Mouse (Mus musculus) bone marrow macrophage, adult 2 months (primary cell): ENCODE results near the gene Tbc1d5.

Experiments used
- CTCF ChIP-seq: IDR thresholded peaks from 2 replicates; pipeline ENCODE4 v1.5.1; 2012; ENCODE audit warnings: low read depth, mild to moderate bottlenecking, low read length, moderate library complexity
- POLR2A ChIP-seq: IDR thresholded peaks from 2 replicates; pipeline ENCODE4 v1.6.1; 2012; ENCODE audit warnings: mild to moderate bottlenecking, low read depth, low read length, borderline replicate concordance

DNA sequence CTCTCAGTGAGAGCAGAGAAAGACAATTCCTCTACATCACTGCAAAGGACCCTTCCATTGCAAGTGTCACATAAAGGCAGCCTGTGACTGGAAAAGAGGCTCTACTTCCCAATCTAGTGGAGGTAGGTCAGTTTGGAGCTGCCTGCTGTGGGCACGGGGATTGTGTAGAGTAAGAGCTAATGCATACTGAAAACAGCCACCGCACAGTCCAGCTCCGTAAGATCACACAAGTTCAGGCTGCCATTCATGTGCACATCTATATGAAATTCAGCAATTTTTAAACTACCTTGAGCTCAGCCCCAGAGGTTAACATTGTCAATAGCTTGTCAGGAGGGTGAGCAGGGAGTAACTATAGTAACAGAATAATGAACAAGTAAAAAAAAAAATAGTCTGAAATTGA, 426.4 kb downstream of the Tbc1d5 start:
- TF ChIP-seq CTCF (no peak), POLR2A (no peak)
